Mouse (Mus musculus) spleen, adult 18-20 months (tissue): Measurements from ENCODE around the gene Mx1.

Experiments
- DNase-seq, 2 experiments: peaks; one replicate each; pipeline ENCODE4 v3.0.0; 2022; ENCODE audit warnings: mixed read lengths in 2 of 2

Gene Mx1

DNA sequence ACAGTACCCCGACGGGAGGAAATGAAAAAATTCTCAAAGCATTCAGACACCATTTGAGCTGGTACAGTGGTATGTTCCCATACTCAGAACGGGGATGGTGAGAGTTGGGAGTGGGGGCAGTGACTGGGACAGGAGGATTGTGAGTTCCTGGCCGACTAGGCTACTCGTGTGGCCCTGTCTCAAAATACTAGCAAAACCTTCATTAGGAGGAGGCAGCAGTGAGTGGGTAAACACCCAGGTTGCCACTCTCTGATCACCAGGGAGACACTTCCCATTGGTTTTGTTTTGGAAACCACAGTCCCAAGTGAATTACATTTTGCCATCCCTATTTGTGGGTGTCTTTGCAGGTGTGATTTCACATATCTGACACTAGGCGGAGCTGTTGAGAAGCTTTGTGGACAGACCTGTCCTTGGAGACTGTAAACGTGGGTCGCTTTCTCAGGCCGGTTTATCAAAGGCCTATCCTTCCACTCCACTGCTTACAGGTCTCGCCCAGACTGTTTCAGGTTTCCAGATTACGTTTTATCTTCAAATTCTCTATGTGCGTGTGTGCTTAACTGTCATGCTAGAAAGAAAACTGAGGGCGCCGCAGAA is 18.9 kb downstream of the Mx1 start:
- peak in 1 of 2 experiments; percentile 13 for DNase-seq

DNA sequence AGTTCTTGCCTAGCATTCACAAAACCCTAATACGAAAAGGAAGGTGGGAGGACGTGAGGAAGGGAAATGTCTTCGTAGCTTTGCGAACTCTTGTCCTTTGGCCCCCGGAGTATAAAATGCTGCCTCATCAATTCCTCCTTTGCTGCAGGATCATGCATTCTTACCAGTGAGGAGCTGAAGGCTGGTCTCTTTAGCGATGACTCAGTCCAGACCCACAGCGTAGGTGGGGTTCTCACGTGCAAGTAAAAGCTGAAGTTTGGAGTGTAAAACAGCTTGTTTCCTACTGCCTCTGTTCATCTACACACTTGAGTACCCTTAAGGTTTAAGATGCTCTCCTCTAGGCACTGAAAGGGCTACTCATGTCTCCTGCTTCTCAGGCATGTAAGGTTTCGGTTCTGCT is 20.7 kb downstream of the Mx1 start:
- no peak for DNase-seq

DNA sequence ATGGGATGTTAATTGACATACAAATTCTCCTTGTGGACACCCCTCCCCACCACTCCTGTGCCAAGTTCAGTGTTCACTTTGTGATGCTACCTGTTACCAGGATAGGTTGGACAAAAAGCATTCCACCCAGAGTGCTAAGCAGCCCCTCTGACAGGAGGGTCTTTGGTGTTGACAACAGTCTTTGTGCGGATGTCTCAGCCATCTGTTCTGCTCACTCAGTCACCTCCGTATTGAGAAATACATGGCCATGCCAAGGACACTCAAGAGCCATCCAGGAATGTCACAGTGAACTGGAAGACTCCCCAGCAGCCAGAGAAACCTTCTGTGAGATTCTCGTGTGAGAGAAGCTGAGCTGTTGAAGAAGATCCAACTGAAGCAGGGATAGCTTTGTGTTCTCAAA is 24.5 kb downstream of the Mx1 start:
- no peak for DNase-seq

DNA sequence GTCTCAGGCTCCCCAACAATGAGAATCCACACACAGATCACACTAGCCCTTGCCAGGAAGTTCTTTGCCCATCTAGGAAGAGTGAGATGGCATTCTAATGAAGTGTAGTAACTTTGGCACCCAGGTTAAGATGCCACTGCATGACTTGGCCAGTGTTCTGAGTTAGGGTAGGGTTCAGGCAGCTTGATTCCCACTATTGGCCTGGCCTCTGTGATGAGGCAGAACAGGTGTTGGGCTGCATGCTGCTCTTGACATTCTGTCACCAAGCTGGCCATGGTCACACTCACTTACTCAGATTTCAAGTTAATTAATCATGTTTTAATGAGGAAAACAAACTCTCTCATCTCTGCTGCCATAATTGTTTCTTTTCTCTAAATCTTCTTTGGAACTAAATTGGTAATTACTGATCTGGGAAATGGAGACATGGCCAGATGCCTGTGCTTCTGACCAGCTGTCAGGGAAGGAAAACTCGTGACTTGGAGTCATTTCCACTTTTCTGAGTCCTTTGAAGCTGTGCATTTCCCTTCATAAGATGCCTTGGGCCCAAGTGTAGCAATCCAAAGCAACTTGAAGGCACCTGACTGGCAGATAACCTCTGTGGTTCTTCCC is 25.2 kb downstream of the Mx1 start:
- no peak for DNase-seq

DNA sequence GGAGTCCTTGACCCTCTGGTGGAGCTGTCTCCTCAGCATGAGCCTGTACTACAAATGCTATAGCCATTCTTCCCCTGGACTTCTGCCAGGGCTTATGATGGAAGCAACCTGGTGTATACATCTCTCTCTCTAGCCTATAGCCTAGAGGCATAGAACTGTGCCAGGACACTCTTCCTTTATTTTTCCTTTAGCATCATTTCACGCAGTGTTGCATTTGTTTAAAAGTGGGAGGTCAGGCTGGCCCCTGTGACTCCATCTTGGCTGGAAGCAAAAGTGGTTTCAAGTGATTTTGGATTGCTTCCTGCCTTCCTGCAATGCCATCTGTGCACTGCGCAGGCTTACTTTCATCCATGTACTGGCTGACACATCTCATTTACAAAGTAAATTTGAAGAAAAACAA is 28.5 kb downstream of the Mx1 start:
- no peak for DNase-seq

DNA sequence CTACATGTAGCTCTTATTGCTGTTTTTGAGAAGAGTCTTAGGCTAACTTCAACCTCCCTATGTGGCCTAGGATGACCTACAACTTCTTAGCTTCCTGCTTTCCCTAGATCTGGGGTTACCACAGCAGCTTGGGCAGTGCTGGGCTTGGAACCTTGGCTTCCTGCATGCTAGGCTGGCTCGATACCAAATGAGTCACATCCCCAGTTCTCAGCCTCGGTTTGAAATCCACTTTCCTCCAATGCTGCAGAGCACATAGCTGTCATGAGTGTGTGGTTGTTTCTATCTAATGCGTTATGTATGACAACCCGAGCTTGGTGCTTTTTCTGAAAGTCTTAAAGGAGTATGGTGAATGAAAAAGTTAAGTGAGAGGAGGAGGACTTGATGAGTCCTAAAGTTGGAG is 31.4 kb downstream of the Mx1 start:
- no peak for DNase-seq

DNA sequence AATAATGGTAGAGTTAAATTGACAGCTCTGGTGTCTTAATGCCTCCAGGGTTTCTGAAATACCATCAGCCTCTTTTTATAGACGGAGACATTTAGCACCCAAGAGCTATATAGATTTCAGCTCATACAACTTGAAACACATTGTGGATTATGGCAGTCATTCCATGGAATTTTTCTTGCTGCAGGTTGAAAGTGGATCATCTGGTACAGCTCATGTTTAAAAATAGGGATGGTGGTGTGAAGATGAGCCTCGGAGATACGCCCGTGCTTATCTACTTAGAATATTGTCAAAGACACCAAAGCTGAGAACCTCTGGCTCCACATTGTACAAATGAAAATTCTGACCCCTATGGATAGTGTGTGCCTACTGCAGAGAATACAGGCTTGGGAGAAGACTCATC is 32.6 kb downstream of the Mx1 start:
- DNase-seq, result no peak

DNA sequence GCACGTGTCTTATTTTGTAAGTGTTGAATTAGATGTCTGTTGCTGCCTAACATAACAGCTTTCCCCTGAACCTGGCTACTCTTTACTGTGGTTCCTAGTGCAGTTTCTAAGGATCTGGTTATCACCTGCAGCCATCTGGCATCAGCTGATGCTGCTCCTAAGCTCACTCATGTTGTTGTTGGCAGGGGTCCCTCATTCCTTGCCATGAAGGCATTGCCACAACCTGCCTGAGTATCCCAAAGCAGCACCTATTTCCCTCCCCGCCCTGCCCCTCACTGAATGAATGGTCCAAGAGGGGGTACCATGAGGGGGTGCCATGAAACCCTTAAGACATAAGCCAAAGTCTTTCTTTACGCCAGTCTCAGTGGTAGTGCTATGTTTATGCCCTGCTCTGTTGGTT is 34.7 kb downstream of the Mx1 start:
- DNase-seq, result no peak

DNA sequence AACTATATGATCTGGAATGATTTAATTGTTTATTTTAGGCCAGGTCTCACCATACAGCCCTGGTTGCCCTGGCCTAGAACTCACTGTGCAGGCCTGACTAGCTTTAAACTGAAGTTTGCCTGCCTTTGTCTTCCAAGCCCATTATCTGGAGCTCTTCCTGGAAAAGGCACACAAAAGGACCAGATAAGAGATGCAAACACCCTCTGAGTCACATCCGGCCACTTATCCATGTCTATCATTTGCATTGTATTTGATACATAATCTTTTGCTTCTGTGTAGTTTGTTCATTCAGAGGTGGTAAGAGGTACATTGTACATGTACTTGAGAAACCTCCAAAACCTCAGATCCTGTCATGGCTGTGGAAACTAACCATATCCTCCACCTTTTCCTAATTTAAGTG is 39.1 kb downstream of the Mx1 start:
- no peak for DNase-seq

DNA sequence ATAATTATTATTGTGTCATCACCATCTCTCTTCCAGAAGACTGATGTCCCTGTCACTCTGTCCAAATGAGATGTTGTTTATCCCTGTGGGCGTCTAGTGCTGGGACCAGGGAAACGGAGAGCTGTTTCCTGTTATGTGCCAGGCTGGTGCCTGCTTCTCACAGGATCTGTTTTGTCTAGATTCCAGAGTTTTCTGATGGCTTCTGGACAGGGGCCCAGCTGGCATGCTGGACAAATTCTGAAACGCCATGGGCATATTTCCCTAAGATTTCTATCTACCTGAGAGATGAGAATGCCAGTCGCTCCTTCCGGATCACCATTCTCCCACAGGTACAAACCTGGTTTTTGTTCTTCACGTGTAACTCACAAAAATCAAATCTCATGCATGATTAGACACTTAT is 41.0 kb downstream of the Mx1 start:
- DNase-seq, result no peak

DNA sequence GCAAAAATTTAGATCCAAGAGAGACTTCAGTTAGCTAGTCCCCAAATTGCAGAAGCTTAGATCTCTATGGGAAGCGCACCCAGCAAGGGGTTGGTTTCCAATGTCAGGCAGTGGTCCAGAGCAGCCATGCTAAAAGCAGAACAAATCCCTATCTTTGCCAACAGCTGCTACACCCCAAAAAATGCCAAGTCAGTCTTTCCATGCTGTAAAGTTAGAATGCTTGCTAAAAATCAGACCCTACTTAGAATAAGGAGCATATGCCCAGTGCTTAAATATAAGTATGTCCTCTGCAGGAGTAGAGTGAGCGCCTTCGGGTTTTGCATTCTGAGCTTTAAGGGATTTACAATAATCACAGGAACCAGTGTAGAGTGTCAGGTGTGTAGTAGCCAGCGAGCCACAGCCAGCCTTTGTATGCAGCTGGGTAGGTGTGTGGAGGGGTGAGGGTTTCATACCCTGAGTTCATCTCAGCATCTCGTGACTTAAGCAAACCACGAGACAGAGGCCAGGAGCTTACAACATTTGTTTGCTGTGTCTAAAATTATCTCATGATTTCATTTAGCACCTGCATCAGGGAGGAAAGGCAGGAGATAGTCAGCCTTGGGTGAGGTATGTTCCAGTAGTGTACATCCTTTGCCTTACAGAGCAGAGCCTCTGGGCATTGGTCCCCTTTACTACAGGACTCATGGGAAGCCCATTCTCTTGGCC is 43.8 kb downstream of the Mx1 start:
- no peak for DNase-seq

DNA sequence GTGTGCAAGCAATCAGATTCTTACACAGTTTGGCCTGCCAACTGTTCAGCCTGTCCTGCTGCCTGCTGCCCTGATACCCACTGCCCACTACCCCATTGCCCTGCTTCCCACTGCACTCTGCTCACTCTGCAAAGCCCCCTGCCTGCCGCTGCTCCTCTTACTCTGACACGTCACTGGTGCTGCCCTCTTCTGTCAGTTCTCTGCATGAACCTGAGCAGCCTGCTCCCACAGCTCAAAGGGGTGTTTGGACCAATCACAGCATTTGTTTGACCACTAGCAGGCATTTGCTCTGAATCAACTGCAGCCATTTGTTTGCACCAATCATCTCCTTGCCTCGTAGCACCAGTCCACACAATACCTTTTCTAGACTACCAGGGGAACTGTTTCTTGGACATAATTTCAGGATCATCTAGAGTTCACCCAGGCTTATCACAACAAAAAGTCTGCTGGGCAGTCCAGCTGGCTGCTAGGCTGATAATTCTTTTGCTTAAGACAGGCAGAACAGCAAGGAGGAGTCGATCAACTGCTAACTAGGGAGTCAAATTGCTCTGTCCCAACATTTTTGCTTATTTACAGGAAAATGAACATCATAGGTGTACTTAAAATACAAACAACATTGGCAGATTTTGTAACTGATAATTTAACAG is 44.7 kb downstream of the Mx1 start:
- DNase-seq, result peak in 1 of 2 experiments; percentile 6

DNA sequence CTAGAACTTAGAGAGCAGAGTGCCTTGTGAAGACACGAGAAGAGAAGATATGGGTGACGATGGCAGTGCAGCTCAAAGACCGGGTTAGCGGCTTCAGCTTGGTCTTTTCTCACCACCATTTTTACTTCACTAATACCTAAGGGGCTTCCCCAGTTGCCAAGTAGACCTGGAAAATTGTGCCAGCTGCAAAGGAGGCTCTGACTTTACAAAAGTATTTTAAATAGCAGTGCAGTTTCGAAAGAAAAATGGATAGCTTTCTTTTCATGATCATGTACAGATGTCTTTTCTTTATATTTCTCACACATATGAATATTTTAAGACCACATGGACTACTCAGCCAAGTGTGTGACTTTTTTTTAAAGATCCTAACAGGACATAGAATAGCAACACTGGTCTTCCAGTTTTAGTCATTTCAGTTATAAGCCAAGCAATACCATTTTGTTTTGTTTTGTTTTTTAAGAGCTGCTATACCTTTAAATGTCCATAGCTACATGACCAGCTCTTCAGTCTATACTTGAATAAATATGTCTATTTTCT is 57.2 kb downstream of the Mx1 start:
- DNase-seq, result no peak

DNA sequence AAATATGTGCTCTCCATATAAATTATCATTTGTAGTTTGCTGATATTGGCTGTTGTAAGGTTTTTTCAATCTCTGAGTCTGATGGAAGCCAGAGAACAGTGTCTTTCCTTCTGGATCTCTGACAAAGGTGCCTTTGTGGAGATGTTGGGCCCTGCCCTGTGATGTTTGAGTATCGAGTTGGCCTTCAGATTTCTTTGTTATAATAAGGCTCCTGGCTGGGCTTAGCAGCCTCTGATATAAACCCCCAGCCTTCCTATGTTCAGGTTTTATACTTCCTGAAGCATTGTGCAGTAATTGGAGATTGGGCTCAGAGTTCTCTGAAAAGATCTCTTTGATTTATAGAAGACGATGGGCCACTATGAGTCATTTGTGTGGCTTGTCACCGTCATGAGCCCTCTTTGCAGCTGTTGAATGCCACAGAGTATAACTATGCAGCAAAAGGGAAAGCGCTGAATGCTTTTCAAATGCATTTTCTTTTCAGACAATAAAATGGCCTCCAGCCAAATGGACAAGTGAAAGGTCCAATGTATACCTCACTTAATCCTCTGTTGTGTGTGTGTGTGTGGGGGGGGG is 60.4 kb downstream of the Mx1 start:
- no peak for DNase-seq

DNA sequence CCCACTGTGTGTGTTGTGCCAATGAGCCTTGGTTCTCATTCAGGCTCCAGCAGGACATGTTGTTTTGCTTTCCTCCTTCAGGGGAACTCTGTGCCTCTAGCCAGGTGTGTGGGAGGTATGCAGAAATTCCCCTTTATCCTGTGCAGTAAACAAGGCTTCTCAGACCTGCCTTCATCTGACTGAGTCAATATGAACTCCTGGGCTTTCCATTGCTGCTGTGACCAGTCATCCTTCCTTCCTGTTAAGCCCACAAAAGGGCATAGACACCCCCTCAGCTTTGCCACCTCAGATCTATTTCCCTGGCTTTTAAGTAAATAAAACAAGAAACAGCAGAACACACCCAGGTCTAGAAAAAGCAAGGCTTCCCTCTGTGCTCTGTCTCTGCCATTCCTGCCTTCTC is 61.0 kb downstream of the Mx1 start:
- no peak for DNase-seq

DNA sequence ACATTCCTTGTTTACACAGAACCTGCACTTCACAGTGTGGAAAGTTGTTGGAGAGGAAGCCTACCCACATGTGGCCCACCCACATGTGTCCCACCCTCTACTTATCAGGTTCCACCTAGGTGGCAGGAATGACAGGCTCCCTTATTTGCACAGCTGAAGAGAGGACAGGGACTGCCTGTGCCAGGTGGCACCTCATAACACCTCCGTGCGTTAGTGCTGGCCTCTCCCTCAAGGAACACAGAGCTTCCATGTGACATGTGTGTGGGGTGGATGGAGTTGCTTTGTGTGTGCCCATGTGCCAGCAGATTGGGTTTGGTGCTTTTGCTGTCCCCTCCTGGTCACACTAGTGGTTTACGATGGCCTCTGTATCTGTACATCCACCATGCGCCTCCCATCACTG is 62.7 kb downstream of the Mx1 start:
- DNase-seq, result no peak

DNA sequence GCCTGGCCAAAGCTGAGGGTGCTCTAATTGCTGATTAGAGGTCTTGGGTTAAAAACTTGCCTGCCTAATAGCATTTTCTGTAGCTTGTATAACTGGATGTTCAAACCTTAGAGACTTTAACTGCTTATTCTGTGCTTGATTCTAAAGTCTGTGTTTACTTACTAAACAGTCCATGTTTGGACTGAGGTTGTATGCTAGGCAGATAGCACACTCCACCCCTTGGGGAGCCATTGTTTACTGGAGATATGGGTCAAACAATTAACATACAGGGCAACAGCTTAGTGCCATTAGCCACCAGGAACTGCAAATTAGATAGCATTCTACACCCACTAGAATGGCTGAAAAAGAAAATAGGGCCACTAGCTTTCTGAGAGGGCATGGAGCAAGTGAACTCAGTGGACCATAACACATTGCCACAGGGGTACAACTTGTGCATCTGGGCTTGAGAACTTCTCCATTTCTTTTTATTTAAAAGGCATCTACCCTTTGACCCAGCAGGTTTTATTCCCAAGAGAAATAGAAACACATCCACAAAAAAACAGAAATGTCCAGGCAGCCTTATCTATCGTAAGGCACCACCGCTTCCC is 64.7 kb downstream of the Mx1 start:
- no peak for DNase-seq
